In the genomic region with DNA sequence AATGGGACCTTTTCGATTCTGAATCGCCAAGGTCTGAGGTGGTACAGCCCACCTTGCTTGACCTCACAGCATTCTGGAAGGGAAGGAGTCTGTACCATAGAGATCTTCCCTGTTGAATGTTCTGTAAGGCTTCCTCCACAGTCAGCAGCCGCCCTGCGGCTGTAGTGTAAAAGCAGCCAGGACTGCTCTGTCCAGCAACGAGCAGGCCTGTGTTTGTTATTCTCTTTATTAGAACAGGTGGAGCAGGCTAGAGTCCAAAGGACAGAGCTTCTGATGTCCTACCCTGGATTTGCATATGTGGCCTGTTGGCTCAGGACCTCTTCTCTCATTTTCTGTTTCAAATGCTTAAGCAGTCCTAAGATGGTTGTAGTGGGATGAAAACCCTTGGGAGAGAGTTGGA, we compare ENCODE assay signal across 20 mouse cellular contexts. TPM values are rescaled to one million over a fixed set of nuclear protein-coding genes. Genes with fewer than 3 reads are reported as not detected.
DNase-seq lines count a peak whose midpoint lies in the region; ATAC-seq and TF ChIP-seq lines count a peak whose summit lies in the region.
"Had no signal": no experiment of that assay in that cellular context is flagged by ENCODE, and none has a peak within 500 bp of the region (broad histone marks: within the 10 kb centered on the region; RNA-seq: fewer than 3 reads in every experiment).

No protein-coding gene starts in this region.

- 0 out of 2 replicates have a peak overlapping the region, but pooled peaks have one; percentile 12 for H3K9ac ChIP-seq in lung, postnatal 0 days (replicated peaks; ENCODE audit: low read depth)
- H3K9ac ChIP-seq in liver, embryonic 14.5 days (replicated peaks) = no peak overlapping the region
- H3K9ac ChIP-seq: embryonic facial prominence, embryonic 12.5 days; hindbrain, embryonic 13.5 days; limb, embryonic 15.5 days; midbrain, embryonic 12.5 days; neural tube, embryonic 15.5 days had no signal

- no peak for DNase-seq in heart, embryonic 10.5 days (ENCODE audit: low spot score)
- no peak for DNase-seq in heart, postnatal 36 days
- no peak for DNase-seq in lung, postnatal 0 days (ENCODE audit: low spot score)
- no peak for DNase-seq in lung, postnatal 10 days
- DNase-seq in liver, embryonic 14.5 days (ENCODE audit: low read depth in 3 of 3, low spot score in 3 of 3) = peak in 1 of 3 experiments; percentile 9
- no peak for DNase-seq in embryo, embryonic 10.5 days (ENCODE audit: low spot score)
- DNase-seq in kidney, adult 18-20 months = no peak
- no peak for DNase-seq in right cerebral cortex, adult 18-20 months
- DNase-seq: cerebellum, adult 11 months; cerebellum, postnatal 36 days; kidney, adult 2 months; lung, postnatal 4 days; retina, postnatal 1 day; thymus, postnatal 36 days had no signal

- intact Hi-C loops in heart, postnatal 36 days (cut with DNase I) = no loop called here

- peak overlapping the region; percentile 45 for H3K27ac ChIP-seq in heart, embryonic 10.5 days
- no peak overlapping the region for H3K27ac ChIP-seq in lung, postnatal 0 days (ENCODE audit: low read length)
- no peak overlapping the region for H3K27ac ChIP-seq in liver, embryonic 14.5 days
- H3K27ac ChIP-seq: embryonic facial prominence, embryonic 12.5 days; hindbrain, embryonic 13.5 days; limb, embryonic 15.5 days; neural tube, embryonic 15.5 days had no signal

- H3K4me2 ChIP-seq in lung, postnatal 0 days (replicated peaks; ENCODE audit: low read depth, low read length) = no peak overlapping the region
- H3K4me2 ChIP-seq in liver, embryonic 14.5 days (ENCODE audit: low read depth) = no peak overlapping the region
- H3K4me2 ChIP-seq: embryonic facial prominence, embryonic 12.5 days; hindbrain, embryonic 13.5 days; limb, embryonic 15.5 days; midbrain, embryonic 12.5 days; neural tube, embryonic 15.5 days had no signal

- H3K36me3 ChIP-seq in heart, embryonic 10.5 days = no peaks in the 10 kb centered on the region
- H3K36me3 ChIP-seq in lung, postnatal 0 days (ENCODE audit: insufficient read depth, low read length) = no peaks in the 10 kb centered on the region
- H3K36me3 ChIP-seq in liver, embryonic 14.5 days (replicated peaks; ENCODE audit: control insufficient read depth, insufficient read depth, low read depth) = no peaks in the 10 kb centered on the region

- no peak for TF ChIP-seq CTCF in lung, postnatal 0 days (IDR thresholded peaks at IDR 0.05)
- no peak for TF ChIP-seq CTCF in liver, embryonic 14.5 days (IDR thresholded peaks at IDR 0.05; ENCODE audit: low read depth)

- H3K4me3 ChIP-seq in heart, embryonic 10.5 days = no peak overlapping the region
- H3K4me3 ChIP-seq in lung, postnatal 0 days (ENCODE audit: low read depth, low read length) = no peak overlapping the region
- no peak overlapping the region for H3K4me3 ChIP-seq in liver, embryonic 14.5 days (ENCODE audit: insufficient read depth in 1 of 2, low read depth in 2 of 2, low read length in 2 of 2)
- H3K4me3 ChIP-seq: embryonic facial prominence, embryonic 12.5 days; hindbrain, embryonic 13.5 days; limb, embryonic 15.5 days; midbrain, embryonic 12.5 days; neural tube, embryonic 15.5 days had no signal

- no peaks in the 10 kb centered on the region for H3K9me3 ChIP-seq in heart, embryonic 10.5 days
- no peaks in the 10 kb centered on the region for H3K9me3 ChIP-seq in lung, postnatal 0 days (ENCODE audit: low read length)
- no peaks in the 10 kb centered on the region for H3K9me3 ChIP-seq in liver, embryonic 14.5 days (ENCODE audit: control insufficient read depth, low read length)
- H3K9me3 ChIP-seq: embryonic facial prominence, embryonic 12.5 days; hindbrain, embryonic 13.5 days; limb, embryonic 15.5 days; midbrain, embryonic 12.5 days; neural tube, embryonic 15.5 days had no signal

- WGBS in heart, embryonic 10.5 days = 57% methylated on average over 5 of the region's 5 CpGs
- 76% methylated on average over 5 of the region's 5 CpGs for WGBS in lung, postnatal 0 days
- 59% methylated on average over 5 of the region's 5 CpGs for WGBS in liver, embryonic 14.5 days (ENCODE audit: insufficient replicate concordance)

- no peaks in the 10 kb centered on the region for H3K27me3 ChIP-seq in heart, embryonic 10.5 days (ENCODE audit: insufficient read depth, poor library complexity, severe bottlenecking)
- H3K27me3 ChIP-seq in lung, postnatal 0 days (replicated peaks; ENCODE audit: insufficient read depth, low read length) = no peaks in the 10 kb centered on the region
- no peaks in the 10 kb centered on the region for H3K27me3 ChIP-seq in liver, embryonic 14.5 days (ENCODE audit: control insufficient read depth, insufficient read depth, low read length)
- H3K27me3 ChIP-seq: embryonic facial prominence, embryonic 12.5 days; hindbrain, embryonic 13.5 days; limb, embryonic 15.5 days; midbrain, embryonic 12.5 days; neural tube, embryonic 15.5 days; Patski had no signal

- peaks cover 79% of the 10 kb centered on the region for H3K4me1 ChIP-seq in heart, embryonic 10.5 days
- no peaks in the 10 kb centered on the region for H3K4me1 ChIP-seq in lung, postnatal 0 days (ENCODE audit: insufficient read depth, low read depth, low read length)
- H3K4me1 ChIP-seq in liver, embryonic 14.5 days (replicated peaks; ENCODE audit: control insufficient read depth in 2 of 2, insufficient read depth in 2 of 2, low read length in 1 of 2) = 0 out of 4 replicates have a peak, but pooled peaks cover 0 to 5% of the 10 kb centered on the region in 2 experiments

- TF ChIP-seq EP300 in lung, postnatal 0 days (IDR thresholded peaks at IDR 0.05) = no peak
- no peak for TF ChIP-seq EP300 in liver, embryonic 14.5 days (IDR thresholded peaks at IDR 0.05; ENCODE audit: low read depth)

- ATAC-seq in lung, postnatal 0 days = no peak
- peak; percentile 37; the same call in 1 of the 2 replicates for ATAC-seq in liver, embryonic 14.5 days (ENCODE audit: insufficient read depth)
- ATAC-seq: Patski had no signal

RNA-seq across cellular contexts. Expression of gene Cacna1c, which starts 4.1 kb away (rescaled TPM):
- 31.3 and 57.0 TPM in 2 replicates for polyA plus RNA-seq in heart, embryonic 10.5 days (2016; fragmentation: Nextera tagmentation; extraction: Ambion mirVana)
- total RNA-seq in heart, postnatal 36 days (2021) = 100 to 1,000 TPM; 199 to 208 TPM
- 4.8 and 6.2 TPM in 2 replicates for polyA plus RNA-seq in lung, postnatal 0 days (2015; fragmentation: Nextera tagmentation; extraction: Ambion mirVana)
- polyA plus RNA-seq in liver, embryonic 14.5 days (2012; rRNA removed) = 0.20 and 0.26 TPM in 2 replicates
- polyA plus RNA-seq in liver, embryonic 14.5 days (2014; fragmentation: Nextera tagmentation; extraction: Ambion mirVana) = 0.19 and 0.32 TPM in 2 replicates

RNA-seq across cellular contexts. Expression of gene Dcp1b, which starts 25.3 kb away (rescaled TPM):
- 8.1 and 10.4 TPM in 2 replicates for polyA plus RNA-seq in heart, embryonic 10.5 days (2016; fragmentation: Nextera tagmentation; extraction: Ambion mirVana)
- 1 to 10 TPM; 2.8 to 3.2 TPM for total RNA-seq in heart, postnatal 36 days (2021)
- 6.6 and 7.3 TPM in 2 replicates for polyA plus RNA-seq in lung, postnatal 0 days (2015; fragmentation: Nextera tagmentation; extraction: Ambion mirVana)
- polyA plus RNA-seq in liver, embryonic 14.5 days (2012; rRNA removed) = 4.9 and 5.3 TPM in 2 replicates
- 2.9 TPM in 2 replicates for polyA plus RNA-seq in liver, embryonic 14.5 days (2014; fragmentation: Nextera tagmentation; extraction: Ambion mirVana)

RNA-seq across cellular contexts. Expression of gene Cacna2d4, which starts 36.0 kb away (rescaled TPM):
- polyA plus RNA-seq in heart, embryonic 10.5 days (2016; fragmentation: Nextera tagmentation; extraction: Ambion mirVana) = not detected in 2 replicates
- total RNA-seq in heart, postnatal 36 days (2021) = not detected
- polyA plus RNA-seq in lung, postnatal 0 days (2015; fragmentation: Nextera tagmentation; extraction: Ambion mirVana) = 0.19 and 0.39 TPM in 2 replicates
- polyA plus RNA-seq in liver, embryonic 14.5 days (2012; rRNA removed) = 0.01 TPM in 1 of 2 replicates, not detected in the other
- not detected in 2 replicates for polyA plus RNA-seq in liver, embryonic 14.5 days (2014; fragmentation: Nextera tagmentation; extraction: Ambion mirVana)
- polyA plus RNA-seq: embryonic facial prominence, embryonic 12.5 days had no signal
